Mouse (Mus musculus): ENCODE results near the gene Ripk3. TPM values are rescaled to one million over a fixed set of nuclear protein-coding genes. Genes with fewer than 3 reads are reported as not detected.
A peak's percentile ranks its signal among the peaks of the same experiment; 100 is the strongest.

Gene Ripk3
- polyA plus RNA-seq, 1 experiment from 2014 or later = 45.6 TPM

- Histone ChIP-seq H3K27me3 (replicated peaks) (peaks cover 3% of the 10 kb centered on the region; the same call in 1 of the 2 replicates), H3K27ac (peak overlapping the region; percentile 95), H3K36me3 (no peaks in the 10 kb centered on the region), H3K4me1 (replicated peaks) (peaks cover 34% of the 10 kb centered on the region), H3K9ac (peak overlapping the region; percentile 73), H3K4me3 (replicated peaks) (peak overlapping the region; percentile 62), H3K4me2 (replicated peaks) (peak overlapping the region; percentile 90), H3K9me3 (no peaks in the 10 kb centered on the region; the same call in 1 of the 2 replicates)
- WGBS = 2% methylated on average over 32 of the region's 32 CpGs
- peak; percentile 19; the same call in 1 of the 2 replicates for ATAC-seq
Observed at GRCm38 (mm10) chr14:55824481-55825215, 36.0 kb upstream of the Ripk3 start.

- Histone ChIP-seq H3K27ac (peak overlapping the region; percentile 95), H3K4me1 (replicated peaks) (peaks cover 29% of the 10 kb centered on the region), H3K4me3 (replicated peaks) (peak overlapping the region; percentile 62), H3K27me3 (replicated peaks) (peaks cover 3% of the 10 kb centered on the region; the same call in 1 of the 2 replicates), H3K4me2 (replicated peaks) (peak overlapping the region; percentile 90), H3K36me3 (no peaks in the 10 kb centered on the region), H3K9me3 (no peaks in the 10 kb centered on the region), H3K9ac (peak overlapping the region; percentile 73)
- WGBS = 2% methylated on average over 10 of the region's 10 CpGs
- 0 out of 2 replicates have a peak, but pooled peaks have one; percentile 18 for ATAC-seq
Observed at GRCm38 (mm10) chr14:55824001-55824480, 35.4 kb upstream of the Ripk3 start.

GRCm38 (mm10) chr14:55822991-55823762 is 34.5 kb upstream of the Ripk3 start, which contains the start of gene Nfatc4:
Gene Nfatc4 (plus strand): TSS chr14:55823144.
- H3K9ac ChIP-seq = peak within 1 kb of the TSS; percentile 73
- H3K9me3 ChIP-seq = no peaks in the 10 kb centered on the region
- peak within 1 kb of the TSS; percentile 95 for H3K27ac ChIP-seq
- ATAC-seq = peak; percentile 89
- H3K36me3 ChIP-seq = no peaks in the 10 kb centered on the region
- peaks cover 3% of the 10 kb centered on the region; the same call in 1 of the 2 replicates for H3K27me3 ChIP-seq (replicated peaks)
- H3K4me2 ChIP-seq (replicated peaks) = peak within 1 kb of the TSS; percentile 90
- H3K4me1 ChIP-seq (replicated peaks) = peaks cover 26% of the 10 kb centered on the region
- peak within 1 kb of the TSS; percentile 62 for H3K4me3 ChIP-seq (replicated peaks)
- WGBS = under 1% methylated on average over 41 of the region's 46 CpGs

- peaks cover 22% of the 10 kb centered on the region for H3K4me1 ChIP-seq (replicated peaks)
- 3% methylated on average over 13 of the region's 13 CpGs for WGBS
- H3K4me2 ChIP-seq (replicated peaks) = peak overlapping the region; percentile 90
- H3K4me3 ChIP-seq (replicated peaks) = peak overlapping the region; percentile 62
- peaks cover 3% of the 10 kb centered on the region; the same call in 1 of the 2 replicates for H3K27me3 ChIP-seq (replicated peaks)
- H3K27ac ChIP-seq = peak overlapping the region; percentile 95
- ATAC-seq = peak; percentile 29
- no peaks in the 10 kb centered on the region for H3K9me3 ChIP-seq
- peak overlapping the region; percentile 73; the same call in 1 of the 2 replicates for H3K9ac ChIP-seq
- no peaks in the 10 kb centered on the region for H3K36me3 ChIP-seq
Observed at GRCm38 (mm10) chr14:55822435-55822990, 33.8 kb upstream of the Ripk3 start.

GRCm38 (mm10) chr14:55820576-55820975 is 31.9 kb upstream of the Ripk3 start:
- H3K4me1 ChIP-seq (replicated peaks) = peaks cover 11% of the 10 kb centered on the region; the same call in 1 of the 2 replicates
- H3K27me3 ChIP-seq (replicated peaks) = no peaks in the 10 kb centered on the region
- WGBS = 81% methylated on average over 9 of the region's 9 CpGs
- no peak for ATAC-seq
- H3K9me3 ChIP-seq = no peaks in the 10 kb centered on the region
- H3K27ac ChIP-seq = no peak overlapping the region
- H3K4me3 ChIP-seq (replicated peaks) = no peak overlapping the region
- no peaks in the 10 kb centered on the region for H3K36me3 ChIP-seq
- no peak overlapping the region for H3K4me2 ChIP-seq (replicated peaks)
- H3K9ac ChIP-seq = no peak overlapping the region

GRCm38 (mm10) chr14:55819845-55820405 is 31.3 kb upstream of the Ripk3 start:
- WGBS = 81% methylated on average over 7 of the region's 7 CpGs
- peaks cover 10% of the 10 kb centered on the region; the same call in 1 of the 2 replicates for H3K4me1 ChIP-seq (replicated peaks)
- H3K4me2 ChIP-seq (replicated peaks) = no peak overlapping the region
- ATAC-seq = no peak
- H3K27ac ChIP-seq = no peak overlapping the region
- H3K27me3 ChIP-seq (replicated peaks) = no peaks in the 10 kb centered on the region
- H3K36me3 ChIP-seq = no peaks in the 10 kb centered on the region
- H3K9ac ChIP-seq = no peak overlapping the region
- no peaks in the 10 kb centered on the region for H3K9me3 ChIP-seq
- H3K4me3 ChIP-seq (replicated peaks) = no peak overlapping the region

GRCm38 (mm10) chr14:55815310-55815751 is 26.7 kb upstream of the Ripk3 start:
- Histone ChIP-seq H3K4me3 (replicated peaks) (peak overlapping the region; percentile 42), H3K27ac (no peak overlapping the region), H3K9ac (peak overlapping the region; percentile 31; the same call in 1 of the 2 replicates), H3K27me3 (replicated peaks) (no peaks in the 10 kb centered on the region), H3K4me1 (replicated peaks) (no peaks in the 10 kb centered on the region), H3K4me2 (replicated peaks) (peak overlapping the region; percentile 75), H3K36me3 (no peaks in the 10 kb centered on the region), H3K9me3 (no peaks in the 10 kb centered on the region)
- WGBS = 19% methylated on average over 17 of the region's 17 CpGs
- peak; percentile 93 for ATAC-seq

- peak; percentile 87 for ATAC-seq
- H3K36me3 ChIP-seq = no peaks in the 10 kb centered on the region
- H3K4me3 ChIP-seq (replicated peaks) = peak overlapping the region; percentile 42
- peak overlapping the region; percentile 31; the same call in 1 of the 2 replicates for H3K9ac ChIP-seq
- H3K4me2 ChIP-seq (replicated peaks) = peak overlapping the region; percentile 75
- H3K27ac ChIP-seq = no peak overlapping the region
- no peaks in the 10 kb centered on the region for H3K4me1 ChIP-seq (replicated peaks)
- H3K9me3 ChIP-seq = no peaks in the 10 kb centered on the region
- no peaks in the 10 kb centered on the region for H3K27me3 ChIP-seq (replicated peaks)
- 20% methylated on average over 16 of the region's 16 CpGs for WGBS
Observed at GRCm38 (mm10) chr14:55814885-55815284, 26.2 kb upstream of the Ripk3 start.

GRCm38 (mm10) chr14:55795380-55796163 is 6.9 kb upstream of the Ripk3 start:
- peak; percentile 97 for ATAC-seq

GRCm38 (mm10) chr14:55793946-55794345 is 5.3 kb upstream of the Ripk3 start:
- no peak overlapping the region for H3K27ac ChIP-seq
- no peak overlapping the region for H3K9ac ChIP-seq
- H3K4me1 ChIP-seq (replicated peaks) = 0 out of 2 replicates have a peak, but pooled peaks cover 4% of the 10 kb centered on the region
- no peaks in the 10 kb centered on the region for H3K9me3 ChIP-seq
- no peak overlapping the region for H3K4me2 ChIP-seq (replicated peaks)
- H3K27me3 ChIP-seq (replicated peaks) = no peaks in the 10 kb centered on the region
- no peak for ATAC-seq
- WGBS = 64% methylated on average over 2 of the region's 2 CpGs
- H3K36me3 ChIP-seq = no peaks in the 10 kb centered on the region
- no peak overlapping the region for H3K4me3 ChIP-seq (replicated peaks)

More at GRCm38 (mm10) chr14:55795380-55796163, 6.9 kb upstream of the Ripk3 start:
- 64% methylated on average over 15 of the region's 15 CpGs for WGBS
- no peak overlapping the region for H3K4me3 ChIP-seq (replicated peaks)
- no peaks in the 10 kb centered on the region for H3K27me3 ChIP-seq (replicated peaks)
- 0 out of 2 replicates have a peak, but pooled peaks cover 4% of the 10 kb centered on the region for H3K4me1 ChIP-seq (replicated peaks)
- H3K36me3 ChIP-seq = no peaks in the 10 kb centered on the region
- no peak overlapping the region for H3K9ac ChIP-seq
- peak overlapping the region; percentile 69 for H3K27ac ChIP-seq
- H3K9me3 ChIP-seq = no peaks in the 10 kb centered on the region
- 0 out of 2 replicates have a peak overlapping the region, but pooled peaks have one; percentile 9 for H3K4me2 ChIP-seq (replicated peaks)

- no peak for ATAC-seq
- Histone ChIP-seq H3K4me3 (replicated peaks) (no peak overlapping the region), H3K4me1 (replicated peaks) (0 out of 2 replicates have a peak, but pooled peaks cover 6% of the 10 kb centered on the region), H3K9me3 (no peaks in the 10 kb centered on the region), H3K9ac (no peak overlapping the region), H3K27me3 (replicated peaks) (no peaks in the 10 kb centered on the region), H3K4me2 (replicated peaks) (no peak overlapping the region), H3K27ac (no peak overlapping the region), H3K36me3 (no peaks in the 10 kb centered on the region)
- 65% methylated on average over 2 of the region's 2 CpGs for WGBS
Observed at GRCm38 (mm10) chr14:55793461-55793860, 4.8 kb upstream of the Ripk3 start.
